Mouse (Mus musculus) midbrain, postnatal 0 days (tissue): ENCODE data around the gene Dnajc1. TPM values are rescaled to one million over a fixed set of nuclear protein-coding genes. Genes with fewer than 3 reads are reported as not detected.
A peak's percentile ranks its signal among the peaks of the same experiment; 100 is the strongest.

Experiments
- ATAC-seq: fragments of 200-750 bp; cut with Nextera tagmentation; 2 replicates; pipeline ENCODE4 v1.8.0; 2017; ENCODE audit warnings: moderate number of reproducible peaks, mild to moderate bottlenecking, moderate TSS enrichment, moderate library complexity; ENCODE audit not compliant: low FRiP score
- DNase-seq: peaks from one replicate; pipeline ENCODE4 v3.0.0-alpha.2; 2015; ENCODE audit warnings: low spot score
- H3K27ac ChIP-seq: fragments of 300-500 bp; sonication (generic); 2 replicates; pipeline ENCODE4 v1.5.1; 2014; ENCODE audit warnings: low read depth, mild to moderate bottlenecking, low read length, mixed read lengths
- H3K27me3 ChIP-seq: fragments of 300-500 bp; sonication (generic); 2 replicates; pipeline ENCODE4 v1.6.1; 2014; ENCODE audit warnings: low read length, control low read depth, mixed read lengths; ENCODE audit not compliant: insufficient read depth
- H3K36me3 ChIP-seq: fragments of 300-500 bp; sonication (generic); 2 replicates; pipeline ENCODE4 v1.6.1; 2014; ENCODE audit warnings: low read length, control low read depth, mixed read lengths; ENCODE audit not compliant: insufficient read depth
- H3K4me1 ChIP-seq: fragments of 300-500 bp; sonication (generic); 2 replicates; pipeline ENCODE4 v1.6.1; 2014; ENCODE audit warnings: mild to moderate bottlenecking, control low read depth, antibody characterized with exemption, low read length, mixed read lengths; ENCODE audit not compliant: insufficient read depth
- H3K4me2 ChIP-seq: fragments of 300-500 bp; sonication (generic); 2 replicates; pipeline ENCODE4 v1.6.1; 2014; ENCODE audit warnings: low read depth, mild to moderate bottlenecking, low read length, mixed read lengths; ENCODE audit not compliant: poor library complexity, severe bottlenecking
- H3K4me3 ChIP-seq: fragments of 300-500 bp; sonication (generic); 2 replicates; pipeline ENCODE4 v1.5.1; 2014; ENCODE audit warnings: low read depth, mild to moderate bottlenecking, low read length, moderate library complexity
- H3K9ac ChIP-seq: fragments of 300-500 bp; sonication (generic); replicated peaks from 2 replicates; pipeline ENCODE4 v1.6.1; 2014; ENCODE audit warnings: mild to moderate bottlenecking, low read length, moderate library complexity, mixed read lengths; ENCODE audit not compliant: poor library complexity, severe bottlenecking
- H3K9me3 ChIP-seq: fragments of 300-500 bp; sonication (generic); 2 replicates; pipeline ENCODE4 v1.6.1; 2016; ENCODE audit warnings: low read length, control low read depth
- CTCF ChIP-seq: IDR thresholded peaks from 2 replicates; pipeline ENCODE4 v1.5.1; 2016; ENCODE audit warnings: antibody characterized with exemption, mild to moderate bottlenecking
- WGBS: fragments of 180-500 bp; shearing (Covaris S2); extraction: QIAGEN DNeasy Blood & Tissue Kit; methylation state at CpG from one replicate; pipeline ENCODE4 v1.1.7; 2014; 5-methylcytosine and 5-hydroxymethylcytosine counted together
- polyA plus RNA-seq: library from polyadenylated mRNA; unstranded; fragments of >200 nt; fragmentation: Nextera tagmentation; extraction: Ambion mirVana; gene quantifications from 2 replicates; pipeline ENCODE4 v1.2.1, GENCODE M21; 2015
- total RNA-seq: library from RNA; depleted of rRNA; stranded (reverse); fragments of >200 nt; gene quantifications from 2 replicates; pipeline ENCODE4 v1.2.3, GENCODE M21; 2014

The Dnajc1 gene
- total and polyA plus RNA-seq, 2 experiments from 2014 or later, result 14.4 to 19.1 TPM

- Histone ChIP-seq H3K9ac (no peak overlapping the region), H3K9me3 (no peaks in the 10 kb centered on the region), H3K36me3 (no peaks in the 10 kb centered on the region), H3K4me2 (no peak overlapping the region), H3K4me1 (no peaks in the 10 kb centered on the region), H3K27ac (no peak overlapping the region), H3K4me3 (no peak overlapping the region), H3K27me3 (no peaks in the 10 kb centered on the region)
- DNase-seq (peak; percentile 49), ATAC-seq (no peak)
- peak; percentile 65 for TF ChIP-seq CTCF
Observed at GRCm38 (mm10) chr2:18355293-18355692, 37.3 kb downstream of the Dnajc1 start.

- no peaks in the 10 kb centered on the region for H3K36me3 ChIP-seq
- H3K4me3 ChIP-seq, result no peak overlapping the region
- no peaks in the 10 kb centered on the region for H3K4me1 ChIP-seq
- DNase-seq (peak; percentile 21), ATAC-seq (no peak)
- H3K9me3 ChIP-seq, result no peaks in the 10 kb centered on the region
- TF ChIP-seq CTCF, result peak; percentile 56
- H3K4me2 ChIP-seq, result no peak overlapping the region
- 89% methylated on average over 2 of the region's 2 CpGs for WGBS
- H3K27ac ChIP-seq, result no peak overlapping the region
- no peaks in the 10 kb centered on the region for H3K27me3 ChIP-seq
- H3K9ac ChIP-seq, result no peak overlapping the region
Observed at GRCm38 (mm10) chr2:18352620-18353019, 40.0 kb downstream of the Dnajc1 start.

GRCm38 (mm10) chr2:18343464-18343863 is 49.2 kb downstream of the Dnajc1 start:
- no peak overlapping the region for H3K9ac ChIP-seq
- peak; percentile 49 for DNase-seq
- H3K36me3 ChIP-seq, result no peaks in the 10 kb centered on the region
- no peak overlapping the region for H3K27ac ChIP-seq
- H3K4me2 ChIP-seq, result no peak overlapping the region
- no peaks in the 10 kb centered on the region for H3K4me1 ChIP-seq
- no peaks in the 10 kb centered on the region for H3K27me3 ChIP-seq
- H3K9me3 ChIP-seq, result no peaks in the 10 kb centered on the region
- 44% methylated on average over 2 of the region's 2 CpGs for WGBS
- H3K4me3 ChIP-seq, result no peak overlapping the region
- peak; percentile 74 for TF ChIP-seq CTCF
- ATAC-seq, result no peak

GRCm38 (mm10) chr2:18318671-18319070 is 74.0 kb downstream of the Dnajc1 start:
- H3K36me3 ChIP-seq, result no peaks in the 10 kb centered on the region
- H3K27me3 ChIP-seq, result no peaks in the 10 kb centered on the region
- 85% methylated on average over 2 of the region's 2 CpGs for WGBS
- no peak overlapping the region for H3K27ac ChIP-seq
- DNase-seq (no peak), ATAC-seq (no peak)
- no peak overlapping the region for H3K9ac ChIP-seq
- no peak overlapping the region for H3K4me2 ChIP-seq
- no peaks in the 10 kb centered on the region for H3K4me1 ChIP-seq
- no peak for TF ChIP-seq CTCF
- H3K9me3 ChIP-seq, result peaks cover 9% of the 10 kb centered on the region; the same call in 1 of the 2 replicates
- H3K4me3 ChIP-seq, result no peak overlapping the region

- no peak for TF ChIP-seq CTCF
- DNase-seq (no peak), ATAC-seq (no peak)
- no peak overlapping the region for H3K4me2 ChIP-seq
- H3K36me3 ChIP-seq, result no peaks in the 10 kb centered on the region
- peaks cover 9% of the 10 kb centered on the region; the same call in 1 of the 2 replicates for H3K9me3 ChIP-seq
- H3K4me3 ChIP-seq, result no peak overlapping the region
- H3K4me1 ChIP-seq, result no peaks in the 10 kb centered on the region
- no peak overlapping the region for H3K27ac ChIP-seq
- no peak overlapping the region for H3K9ac ChIP-seq
- 87% methylated on average over 7 of the region's 7 CpGs for WGBS
- no peaks in the 10 kb centered on the region for H3K27me3 ChIP-seq
Observed at GRCm38 (mm10) chr2:18317503-18318281, 74.9 kb downstream of the Dnajc1 start.

- no peaks in the 10 kb centered on the region for H3K27me3 ChIP-seq
- ATAC-seq (no peak), DNase-seq (no peak)
- no peak overlapping the region for H3K9ac ChIP-seq
- no peak overlapping the region for H3K4me3 ChIP-seq
- no peak overlapping the region for H3K27ac ChIP-seq
- peaks cover 6% of the 10 kb centered on the region; the same call in 1 of the 2 replicates for H3K9me3 ChIP-seq
- no peak for TF ChIP-seq CTCF
- no peaks in the 10 kb centered on the region for H3K4me1 ChIP-seq
- no peaks in the 10 kb centered on the region for H3K36me3 ChIP-seq
- H3K4me2 ChIP-seq, result no peak overlapping the region
- WGBS, result 61% methylated on average over 2 of the region's 2 CpGs
Observed at GRCm38 (mm10) chr2:18316909-18317308, 75.7 kb downstream of the Dnajc1 start.
